Mouse (Mus musculus): ENCODE measurements around the gene Rassf5.

GRCm38 (mm10) chr1:131208081-131208480, 37.0 kb downstream of the Rassf5 start:
- TF ChIP-seq POLR2A (IDR thresholded peaks at IDR 0.05; ENCODE audit: control insufficient read depth, extremely low read depth, insufficient read depth, low read length, poor library complexity) (no peak), CTCF (IDR thresholded peaks at IDR 0.05; ENCODE audit: borderline replicate concordance, control insufficient read depth, extremely low read depth, insufficient read depth, low read length, poor library complexity) (no peak)
